Mouse (Mus musculus): ENCODE data around the gene Hist1h3h.
"Not testable (repeated sequence)": the region's sequence is repeated elsewhere in the genome, so short reads cannot be mapped to it uniquely, and the experiment has no call there.

GRCm38 (mm10) chr13:21734906-21735767, 17.7 kb downstream of the Hist1h3h start, which contains the start of gene Hist1h4j:
- not testable (repeated sequence) for TF ChIP-seq CTCF (IDR thresholded peaks at IDR 0.05; ENCODE audit: insufficient read depth, low read length)
- TF ChIP-seq POLR2A (IDR thresholded peaks at IDR 0.05; ENCODE audit: borderline replicate concordance, extremely low read depth, low read depth, low read length) = peak; percentile 74; the same call in 1 of the 2 replicates

All from lung, adult 2 months (tissue).